Mouse (Mus musculus) MEL (cell line): ENCODE results near the gene Batf2. TPM values are rescaled to one million over a fixed set of nuclear protein-coding genes. Genes with fewer than 3 reads are reported as not detected.

ENCODE experiments used
- DNase-seq: peaks from one replicate; pipeline ENCODE4 v3.0.0; 2011; ENCODE audit warnings: low read depth, low spot score
- H3K27ac ChIP-seq: 2 replicates; pipeline ENCODE4 v1.5.1; 2012; ENCODE audit warnings: low read depth, mild to moderate bottlenecking, control low read depth, low read length, moderate library complexity; ENCODE audit not compliant: control insufficient read depth
- H3K27me3 ChIP-seq, 2 experiments: fragments of 150-350 bp in 1 of 2; sonication (generic) in 1 of 2; 2 replicates each; pipeline ENCODE4 v1.6.1; 2012; ENCODE audit warnings: low read length in 2 of 2, mild to moderate bottlenecking in 2 of 2, improper control_type of control experiment in 1 of 2, moderate library complexity in 1 of 2; ENCODE audit not compliant: insufficient read depth in 2 of 2, control insufficient read depth in 1 of 2
- H3K36me3 ChIP-seq, 2 experiments: 2 replicates each; pipeline ENCODE4 v1.6.1; 2012 to 2014; ENCODE audit warnings: low read length in 2 of 2, improper control_type of control experiment in 1 of 2, inconsistent platforms in 1 of 2, mild to moderate bottlenecking in 1 of 2; ENCODE audit not compliant: insufficient read depth in 2 of 2, control insufficient read depth in 1 of 2
- H3K4me1 ChIP-seq, 2 experiments: fragments of 150-350 bp in 1 of 2; sonication (generic) in 1 of 2; 2 replicates each; pipeline ENCODE4 v1.6.1; 2012; ENCODE audit warnings: low read length in 2 of 2, improper control_type of control experiment in 1 of 2, mild to moderate bottlenecking in 1 of 2; ENCODE audit not compliant: insufficient read depth in 2 of 2, control insufficient read depth in 1 of 2
- H3K4me3 ChIP-seq, 2 experiments: fragments of 150-350 bp in 1 of 2; sonication (generic) in 1 of 2; 2 replicates each; pipeline ENCODE4 v1.5.1; 2012; ENCODE audit warnings: low read depth in 2 of 2, low read length in 2 of 2, mild to moderate bottlenecking in 2 of 2, moderate library complexity in 2 of 2, control low read depth in 1 of 2, improper control_type of control experiment in 1 of 2; ENCODE audit not compliant: control insufficient read depth in 1 of 2, insufficient read depth in 1 of 2
- H3K79me2 ChIP-seq: 2 replicates; pipeline ENCODE4 v1.6.1; 2012; ENCODE audit warnings: mild to moderate bottlenecking, low read length, moderate library complexity; ENCODE audit not compliant: control insufficient read depth, poor library complexity, insufficient read depth
- H3K9ac ChIP-seq: 2 replicates; pipeline ENCODE4 v1.6.1; 2012; ENCODE audit warnings: low read depth, mild to moderate bottlenecking, control low read depth, low read length, moderate library complexity; ENCODE audit not compliant: control insufficient read depth, poor library complexity, severe bottlenecking
- H3K9me3 ChIP-seq: fragments of 150-350 bp; sonication (generic); replicated peaks from 2 replicates; pipeline ENCODE4 v1.6.1; 2012; ENCODE audit warnings: mild to moderate bottlenecking, low read length, improper control_type of control experiment, moderate library complexity; ENCODE audit not compliant: insufficient read depth
- BHLHE40 ChIP-seq: IDR thresholded peaks from 2 replicates; pipeline ENCODE4 v1.6.1; 2012; ENCODE audit warnings: low read depth, mild to moderate bottlenecking, inconsistent platforms, low read length, improper control_type of control experiment, borderline replicate concordance
- CHD1 ChIP-seq: IDR thresholded peaks from 2 replicates; pipeline ENCODE4 v1.6.1; 2012; ENCODE audit warnings: low read depth, mild to moderate bottlenecking, inconsistent platforms, low read length, improper control_type of control experiment
- CHD2 ChIP-seq: IDR thresholded peaks from 2 replicates; pipeline ENCODE4 v1.6.1; 2011; ENCODE audit warnings: low read length, improper control_type of control experiment
- E2F4 ChIP-seq: IDR thresholded peaks from 2 replicates; pipeline ENCODE4 v1.6.1; 2011; ENCODE audit warnings: low read depth, low read length, improper control_type of control experiment, borderline replicate concordance
- ELF1 ChIP-seq: IDR thresholded peaks from 2 replicates; pipeline ENCODE4 v1.6.1; 2014; ENCODE audit warnings: low read depth, mild to moderate bottlenecking, inconsistent platforms, low read length, improper control_type of control experiment, moderate library complexity
- ETS1 ChIP-seq: IDR thresholded peaks from 2 replicates; pipeline ENCODE4 v1.6.1; 2012; ENCODE audit warnings: low read depth, mild to moderate bottlenecking, inconsistent platforms, low read length, improper control_type of control experiment, moderate library complexity
- HCFC1 ChIP-seq: IDR thresholded peaks from 2 replicates; pipeline ENCODE4 v1.6.1; 2012; ENCODE audit warnings: low read depth, mild to moderate bottlenecking, inconsistent platforms, low read length, improper control_type of control experiment, moderate library complexity
- JUND ChIP-seq: IDR thresholded peaks from 2 replicates; pipeline ENCODE4 v1.6.1; 2011; ENCODE audit warnings: low read depth, mild to moderate bottlenecking, improper control_type of control experiment, low read length
- KAT2A ChIP-seq: conservative IDR thresholded peaks from 2 replicates; pipeline ENCODE4 v1.6.1; 2012; ENCODE audit warnings: low read depth, low read length, improper control_type of control experiment, inconsistent platforms
- MAX ChIP-seq: IDR thresholded peaks from 2 replicates; pipeline ENCODE4 v1.6.1; 2011; ENCODE audit warnings: low read length, improper control_type of control experiment
- MXI1 ChIP-seq: IDR thresholded peaks from 2 replicates; pipeline ENCODE4 v1.6.1; 2011; ENCODE audit warnings: mild to moderate bottlenecking, low read depth, low read length, improper control_type of control experiment
- MYB ChIP-seq: IDR thresholded peaks from 2 replicates; pipeline ENCODE4 v1.6.1; 2011; ENCODE audit warnings: mild to moderate bottlenecking, low read depth, low read length, improper control_type of control experiment
- MYC ChIP-seq: IDR thresholded peaks from 2 replicates; pipeline ENCODE4 v1.6.1; 2011; ENCODE audit warnings: low read depth, mild to moderate bottlenecking, low read length, improper control_type of control experiment, moderate library complexity
- NELFE ChIP-seq: IDR thresholded peaks from 2 replicates; pipeline ENCODE4 v1.6.1; 2011; ENCODE audit warnings: low read depth, low read length, improper control_type of control experiment
- NRF1 ChIP-seq: IDR thresholded peaks from 2 replicates; pipeline ENCODE4 v1.6.1; 2014; ENCODE audit warnings: low read depth, mild to moderate bottlenecking, inconsistent platforms, low read length, improper control_type of control experiment, moderate library complexity; ENCODE audit not compliant: poor library complexity, insufficient read depth, severe bottlenecking
- POLR2AphosphoS2 ChIP-seq: IDR thresholded peaks from 2 replicates; pipeline ENCODE4 v1.6.1; 2011; ENCODE audit warnings: low read length, improper control_type of control experiment
- SIN3A ChIP-seq: IDR thresholded peaks from 2 replicates; pipeline ENCODE4 v1.6.1; 2012; ENCODE audit warnings: low read length, improper control_type of control experiment, inconsistent platforms
- SMC3 ChIP-seq: IDR thresholded peaks from 2 replicates; pipeline ENCODE4 v1.6.1; 2011; ENCODE audit warnings: low read depth, low read length, improper control_type of control experiment
- TAL1 ChIP-seq: IDR thresholded peaks from 2 replicates; pipeline ENCODE4 v1.6.1; 2012; ENCODE audit warnings: mild to moderate bottlenecking, inconsistent platforms, low read length, moderate library complexity, mixed read lengths
- TCF12 ChIP-seq: IDR thresholded peaks from 2 replicates; pipeline ENCODE4 v1.6.1; 2014; ENCODE audit warnings: low read depth, mild to moderate bottlenecking, inconsistent platforms, low read length, improper control_type of control experiment, moderate library complexity
- UBTF ChIP-seq: IDR thresholded peaks from 2 replicates; pipeline ENCODE4 v1.6.1; 2012; ENCODE audit warnings: low read depth, mild to moderate bottlenecking, inconsistent platforms, low read length, improper control_type of control experiment, moderate library complexity, borderline replicate concordance; ENCODE audit not compliant: insufficient read depth
- USF1 ChIP-seq: IDR thresholded peaks from 2 replicates; pipeline ENCODE4 v1.6.1; 2014; ENCODE audit warnings: low read depth, mild to moderate bottlenecking, inconsistent platforms, low read length, improper control_type of control experiment, moderate library complexity
- ZKSCAN1 ChIP-seq: IDR thresholded peaks from 2 replicates; pipeline ENCODE4 v1.6.1; 2012; ENCODE audit warnings: low read depth, mild to moderate bottlenecking, inconsistent platforms, low read length, improper control_type of control experiment, moderate library complexity
- ZMIZ1 ChIP-seq: IDR thresholded peaks from 2 replicates; pipeline ENCODE4 v1.6.1; 2012; ENCODE audit warnings: low read depth, mild to moderate bottlenecking, inconsistent platforms, low read length, improper control_type of control experiment, moderate library complexity
- ZNF384 ChIP-seq: IDR thresholded peaks from 2 replicates; pipeline ENCODE4 v1.6.1; 2012; ENCODE audit warnings: low read depth, mild to moderate bottlenecking, inconsistent platforms, low read length, improper control_type of control experiment
- polyA plus RNA-seq, 2 experiments: library from polyadenylated mRNA; stranded (reverse) in 1 of 2; unstranded in 1 of 2; fragments of >175 nt in 1 of 2; fragments of >200 nt in 1 of 2; gene quantifications; 2 replicates each; pipeline versions ENCODE4 v1.2.1 to v1.2.4; 2012; ENCODE audit warnings: low replicate concordance in 2 of 2, low read depth in 1 of 2; ENCODE audit not compliant: insufficient read length in 2 of 2, insufficient read depth in 1 of 2, missing spikeins in 1 of 2
- total RNA-seq: library from RNA; depleted of rRNA; stranded (reverse); fragments of 300-350 nt; gene quantifications from 2 replicates; pipeline ENCODE4 v1.2.3, GENCODE M21; 2012

Batf2 gene
- total and polyA plus RNA-seq, 3 experiments, result 0.19 to 0.60 TPM; not detected in 1

- Histone ChIP-seq H3K36me3 (peaks cover 0 to 17% of the 10 kb centered on the region in 2 experiments; a peak in 2 of 4 replicates), H3K27me3 (no peaks in the 10 kb centered on the region), H3K79me2 (peaks cover 1% of the 10 kb centered on the region; the same call in 1 of the 2 replicates), H3K27ac (peak overlapping the region; percentile 93), H3K9ac (peak overlapping the region; percentile 87), H3K9me3 (no peaks in the 10 kb centered on the region), H3K4me1 (peaks cover 3 to 26% of the 10 kb centered on the region in 2 experiments; a peak in 3 of 4 replicates), H3K4me3 (peak overlapping the region; percentile 57 to 82)
- DNase-seq, result peak; percentile 49
- no peak for TF ChIP-seq POLR2AphosphoS2
- TF ChIP-seq ETS1, result 0 out of 2 replicates have a peak, but pooled peaks have one; percentile 11
- no peak for TF ChIP-seq MYC
- no peak for TF ChIP-seq UBTF
- peak; percentile 81 for TF ChIP-seq MXI1
- TF ChIP-seq ZKSCAN1, result no peak
- TF ChIP-seq MAX, result peak; percentile 72
- no peak for TF ChIP-seq JUND
- TF ChIP-seq NRF1, result no peak
- no peak for TF ChIP-seq TCF12
- no peak for TF ChIP-seq SMC3
- TF ChIP-seq ZNF384, result peak; percentile 62
- TF ChIP-seq MYB, result no peak
- peak; percentile 11; the same call in 1 of the 2 replicates for TF ChIP-seq NELFE
- TF ChIP-seq SIN3A, result peak; percentile 71
- TF ChIP-seq HCFC1, result no peak
- 0 out of 2 replicates have a peak, but pooled peaks have one; percentile 24 for TF ChIP-seq ZMIZ1
- no peak for TF ChIP-seq KAT2A
- peak; percentile 91; the same call in 1 of the 2 replicates for TF ChIP-seq CHD1
- TF ChIP-seq E2F4, result no peak
- no peak for TF ChIP-seq BHLHE40
- no peak; the same call in 1 of the 2 replicates for TF ChIP-seq ELF1
- no peak for TF ChIP-seq TAL1
- no peak for TF ChIP-seq CHD2
- TF ChIP-seq USF1, result peak; percentile 68
Measured at GRCm38 (mm10) chr19:6126789-6127580, 13.8 kb upstream of the Batf2 start.
